Mouse (Mus musculus): ENCODE data around the gene Gm20767.
"Not testable (repeated sequence)": the region's sequence is repeated elsewhere in the genome, so short reads cannot be mapped to it uniquely, and the experiment has no call there.

Gene Gm20767

DNA sequence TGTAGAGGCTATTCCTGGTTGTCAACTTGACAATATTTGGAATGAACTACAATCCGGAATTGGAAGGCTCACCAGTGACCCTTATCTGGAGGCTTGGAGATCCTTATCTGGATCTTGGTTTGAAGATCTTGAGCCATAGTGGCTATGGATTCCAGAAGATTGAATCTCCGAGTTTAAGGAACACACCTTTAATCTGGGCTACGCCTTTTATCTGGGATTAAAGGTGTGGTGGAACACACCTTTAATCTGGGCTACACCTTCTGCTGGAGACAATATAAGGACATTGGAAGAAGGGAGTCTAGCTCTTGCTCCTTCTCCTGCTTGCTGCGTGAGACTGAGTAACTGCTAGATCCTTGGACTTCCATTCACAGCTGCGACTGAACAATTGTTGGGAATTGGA, at the start of gene Gm20767:
Gene Gm20767 (plus strand): TSS at position 301 of the 400 bp plus-strand sequence.
- not testable (repeated sequence) for DNase-seq

DNA sequence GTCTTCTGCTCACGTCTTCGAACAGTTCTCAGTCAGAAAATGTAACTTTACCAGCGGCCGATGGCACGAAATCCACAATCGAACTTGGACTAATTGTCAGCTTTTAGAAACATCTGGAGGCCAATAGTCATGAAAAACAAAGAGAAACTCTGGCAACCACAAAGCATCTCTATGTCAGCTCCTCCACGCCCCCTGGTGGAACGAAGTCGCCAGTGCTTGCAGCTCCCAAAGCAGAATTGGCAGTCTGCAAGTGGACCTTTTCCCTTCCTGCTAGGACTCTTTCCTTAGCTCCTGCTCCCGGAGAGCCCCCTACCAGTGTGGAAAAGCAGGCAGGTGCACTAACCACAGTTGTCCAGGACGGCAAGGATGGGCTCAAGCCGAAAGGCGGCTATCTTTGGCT, 47.1 kb upstream of the Gm20767 start:
- DNase-seq, result not testable (repeated sequence)

- DNase-seq, result peak in 1 of 2 experiments; percentile 14
Observed at GRCm38 (mm10) chr13:120096241-120096937, 43.7 kb upstream of the Gm20767 start.

- DNase-seq, result not testable (repeated sequence)
Observed at GRCm38 (mm10) chr13:120096938-120097256, 43.1 kb upstream of the Gm20767 start.

DNA sequence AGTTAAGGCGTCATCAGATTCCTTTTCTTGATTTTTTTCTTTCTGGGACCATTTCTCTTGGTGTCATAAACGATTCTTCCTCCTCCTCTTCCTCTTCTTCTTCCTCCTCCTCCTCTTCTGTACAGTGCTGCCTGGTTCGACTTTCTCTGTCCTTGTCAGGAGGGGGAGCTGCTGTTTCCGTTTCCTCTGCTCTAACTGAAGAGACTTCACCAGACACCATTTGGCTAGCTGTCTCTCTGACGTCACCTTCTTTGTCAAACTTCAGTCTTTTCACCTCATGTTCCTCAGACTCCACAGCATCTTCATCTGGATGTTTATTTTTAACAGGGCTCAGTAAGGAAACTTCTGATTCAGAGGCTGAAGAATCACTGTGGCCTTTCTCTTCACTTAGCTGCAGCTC, 40.7 kb upstream of the Gm20767 start:
- DNase-seq, result not testable (repeated sequence)

DNA sequence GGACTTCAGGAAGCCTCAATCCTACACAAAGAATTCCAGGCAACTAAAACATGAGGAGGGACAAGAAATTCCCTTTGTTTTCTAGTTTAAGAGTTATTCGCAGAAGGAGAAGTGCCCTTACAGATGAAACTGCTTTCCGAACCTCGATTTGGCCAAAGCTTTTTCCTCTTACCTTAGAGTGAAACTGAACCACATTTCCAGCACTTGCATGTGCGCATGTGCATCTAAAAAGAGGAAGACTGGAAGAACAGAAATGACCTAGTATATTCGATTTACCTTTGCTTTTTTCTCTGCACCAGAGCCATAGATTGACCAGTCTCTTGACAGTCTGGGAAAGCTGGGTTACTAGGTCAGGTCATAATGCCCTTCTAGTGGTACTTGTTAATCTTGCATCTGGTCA, 33.5 kb upstream of the Gm20767 start:
- not testable (repeated sequence) for DNase-seq

- DNase-seq, result not testable (repeated sequence)
Observed at GRCm38 (mm10) chr13:120107000-120107399, 33.0 kb upstream of the Gm20767 start.

- DNase-seq, result not testable (repeated sequence)
Observed at GRCm38 (mm10) chr13:120142348-120142747, 2.3 kb downstream of the Gm20767 start.

GRCm38 (mm10) chr13:120149660-120150407, 9.8 kb downstream of the Gm20767 start:
- not testable (repeated sequence) for DNase-seq

- DNase-seq, result not testable (repeated sequence)
Observed at GRCm38 (mm10) chr13:120150589-120150988, 10.5 kb downstream of the Gm20767 start.

DNA sequence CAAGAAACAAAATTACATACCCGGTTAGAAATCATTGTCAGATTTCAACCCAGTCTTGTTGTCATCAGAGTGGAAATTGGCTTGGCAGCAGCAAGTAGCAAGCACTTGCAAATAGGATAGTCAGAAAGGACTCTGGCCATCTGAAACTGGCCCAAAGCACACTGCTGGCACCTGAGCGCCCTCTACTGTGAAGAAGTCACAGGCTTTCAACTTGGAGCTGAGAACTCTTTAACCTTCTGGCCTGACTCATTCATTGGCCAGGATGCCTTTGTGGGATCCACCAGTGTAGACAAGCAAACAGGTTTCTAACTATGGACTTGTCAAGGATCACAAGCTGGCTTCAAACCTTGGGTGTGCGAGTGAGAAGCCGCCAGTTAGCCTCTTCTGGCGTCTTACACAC, 28.3 kb downstream of the Gm20767 start:
- DNase-seq, result not testable (repeated sequence)

- not testable (repeated sequence) for DNase-seq
Observed at GRCm38 (mm10) chr13:120172133-120172532, 32.1 kb downstream of the Gm20767 start, which contains the start of gene Gm21818. Gm21818 (plus strand) TSS chr13:120172433.

- not testable (repeated sequence) for DNase-seq
Observed at GRCm38 (mm10) chr13:120196189-120196821, 56.3 kb downstream of the Gm20767 start.
